Mouse (Mus musculus) intestine, embryonic 16.5 days (tissue): ENCODE data around the gene Cwc22. TPM values are rescaled to one million over a fixed set of nuclear protein-coding genes. Genes with fewer than 3 reads are reported as not detected.

ENCODE experiments used
- ATAC-seq: fragments of 200-750 bp; cut with Nextera tagmentation; 2 replicates; pipeline ENCODE4 v1.8.0; 2017; ENCODE audit warnings: moderate TSS enrichment, moderate library complexity
- H3K27ac ChIP-seq: fragments of 300-500 bp; sonication (generic); 2 replicates; pipeline ENCODE4 v1.5.1; 2014; ENCODE audit warnings: mild to moderate bottlenecking, low read length
- H3K27me3 ChIP-seq: fragments of 300-500 bp; sonication (generic); replicated peaks from 2 replicates; pipeline ENCODE4 v1.6.1; 2014; ENCODE audit warnings: low read length, control low read depth, mixed read lengths; ENCODE audit not compliant: control insufficient read depth, insufficient read depth
- H3K36me3 ChIP-seq: fragments of 300-500 bp; sonication (generic); 2 replicates; pipeline ENCODE4 v1.6.1; 2014; ENCODE audit warnings: low read length, control low read depth; ENCODE audit not compliant: control insufficient read depth, insufficient read depth
- H3K4me1 ChIP-seq: fragments of 300-500 bp; sonication (generic); 2 replicates; pipeline ENCODE4 v1.6.1; 2014; ENCODE audit warnings: low read length, control low read depth, mixed read lengths; ENCODE audit not compliant: control insufficient read depth, insufficient read depth
- H3K4me2 ChIP-seq: fragments of 300-500 bp; sonication (generic); 2 replicates; pipeline ENCODE4 v1.6.1; 2014; ENCODE audit warnings: low read depth, low read length, control low read depth
- H3K4me3 ChIP-seq: fragments of 300-500 bp; sonication (generic); 2 replicates; pipeline ENCODE4 v1.5.1; 2014; ENCODE audit warnings: mild to moderate bottlenecking, low read length
- H3K9ac ChIP-seq: fragments of 300-500 bp; sonication (generic); 2 replicates; pipeline ENCODE4 v1.6.1; 2014; ENCODE audit warnings: low read depth, low read length
- H3K9me3 ChIP-seq: fragments of 300-500 bp; sonication (generic); 2 replicates; pipeline ENCODE4 v1.6.1; 2016; ENCODE audit warnings: low read length, control low read depth; ENCODE audit not compliant: control insufficient read depth
- WGBS: fragments of 180-500 bp; shearing (Covaris S2); extraction: QIAGEN DNeasy Blood & Tissue Kit; methylation state at CpG from one replicate; pipeline ENCODE4 v1.1.7; 2014; 5-methylcytosine and 5-hydroxymethylcytosine counted together
- polyA plus RNA-seq: library from polyadenylated mRNA; unstranded; fragments of >200 nt; fragmentation: Nextera tagmentation; extraction: Ambion mirVana; gene quantifications from 2 replicates; pipeline ENCODE4 v1.2.1, GENCODE M21; 2015

Gene Cwc22
- polyA plus RNA-seq, 1 experiment from 2014 or later: 23.9 TPM

- Histone ChIP-seq H3K9ac (0 out of 2 replicates have a peak overlapping the region, but pooled peaks have one; percentile 23), H3K27ac (peak overlapping the region; percentile 8), H3K27me3 (no peaks in the 10 kb centered on the region), H3K4me3 (peak overlapping the region; percentile 23), H3K4me1 (no peaks in the 10 kb centered on the region), H3K9me3 (no peaks in the 10 kb centered on the region), H3K36me3 (no peaks in the 10 kb centered on the region), H3K4me2 (peak overlapping the region; percentile 32; the same call in 1 of the 2 replicates)
- ATAC-seq: peak; percentile 46
- 48% methylated on average over 15 of the region's 15 CpGs for WGBS
Measured at GRCm38 (mm10) chr2:77863522-77863921, 82.7 kb downstream of the Cwc22 start.

DNA sequence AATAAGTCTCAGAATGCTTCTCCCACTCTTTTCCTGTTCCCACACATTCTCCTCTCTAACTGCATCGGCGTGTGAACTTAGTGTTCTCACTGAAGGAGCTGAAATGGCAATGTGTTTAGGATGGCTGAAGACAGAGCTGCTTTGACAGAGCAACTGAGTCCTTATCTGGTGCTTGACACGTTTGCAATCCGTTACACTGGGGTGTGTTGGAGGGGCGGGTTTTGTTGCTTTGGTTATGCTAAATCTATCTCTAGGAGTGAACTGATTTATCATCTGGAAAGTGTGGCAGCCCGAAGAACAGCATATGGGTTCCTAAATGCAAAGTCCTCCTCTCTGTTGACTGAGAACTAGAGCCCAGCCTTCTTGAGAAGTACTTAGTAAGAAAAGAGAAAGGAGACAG, 104.7 kb downstream of the Cwc22 start:
- Histone ChIP-seq H3K36me3 (no peaks in the 10 kb centered on the region), H3K4me3 (no peak overlapping the region), H3K27ac (no peak overlapping the region), H3K9ac (no peak overlapping the region), H3K27me3 (no peaks in the 10 kb centered on the region), H3K4me2 (no peak overlapping the region), H3K9me3 (no peaks in the 10 kb centered on the region), H3K4me1 (no peaks in the 10 kb centered on the region)
- ATAC-seq: no peak
- WGBS: 45% methylated on average over 6 of the region's 6 CpGs

- no peaks in the 10 kb centered on the region for H3K27me3 ChIP-seq
- no peaks in the 10 kb centered on the region for H3K9me3 ChIP-seq
- H3K4me1 ChIP-seq: no peaks in the 10 kb centered on the region
- no peak overlapping the region for H3K4me2 ChIP-seq
- WGBS: 85% methylated on average over 17 of the region's 17 CpGs
- no peak overlapping the region for H3K27ac ChIP-seq
- ATAC-seq: no peak
- no peak overlapping the region for H3K4me3 ChIP-seq
- H3K9ac ChIP-seq: no peak overlapping the region
- no peaks in the 10 kb centered on the region for H3K36me3 ChIP-seq
Measured at GRCm38 (mm10) chr2:77839587-77839986, 106.6 kb downstream of the Cwc22 start.

- WGBS: 85% methylated on average over 1 of the region's 1 CpGs
- no peak overlapping the region for H3K27ac ChIP-seq
- H3K36me3 ChIP-seq: no peaks in the 10 kb centered on the region
- no peak overlapping the region for H3K4me3 ChIP-seq
- no peaks in the 10 kb centered on the region for H3K9me3 ChIP-seq
- ATAC-seq: no peak
- no peaks in the 10 kb centered on the region for H3K27me3 ChIP-seq
- no peaks in the 10 kb centered on the region for H3K4me1 ChIP-seq
- no peak overlapping the region for H3K9ac ChIP-seq
- H3K4me2 ChIP-seq: no peak overlapping the region
Measured at GRCm38 (mm10) chr2:77838688-77839087, 107.5 kb downstream of the Cwc22 start.

DNA sequence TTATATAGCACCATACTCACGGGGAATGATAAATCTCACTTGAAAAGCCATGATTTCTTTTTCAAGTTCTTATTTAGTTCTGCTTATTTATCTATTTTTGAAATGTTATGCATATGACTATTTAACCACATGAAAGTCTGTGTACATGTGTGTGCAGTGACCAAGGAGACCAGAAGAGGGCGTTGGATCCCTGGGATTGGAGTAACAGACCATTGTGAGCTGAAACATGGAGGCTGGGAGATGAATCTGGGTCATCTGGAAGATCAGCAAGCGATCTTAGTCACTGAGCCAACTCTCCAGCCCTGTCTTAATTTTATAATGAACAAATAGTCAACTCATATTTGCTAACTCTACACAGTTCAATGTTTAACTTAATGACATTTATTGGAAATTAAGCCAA, 110.4 kb downstream of the Cwc22 start:
- Histone ChIP-seq H3K27ac (no peak overlapping the region), H3K4me2 (no peak overlapping the region), H3K4me3 (no peak overlapping the region), H3K9me3 (no peaks in the 10 kb centered on the region), H3K36me3 (no peaks in the 10 kb centered on the region), H3K27me3 (no peaks in the 10 kb centered on the region), H3K9ac (no peak overlapping the region), H3K4me1 (no peaks in the 10 kb centered on the region)
- ATAC-seq: no peak
- 53% methylated on average over 3 of the region's 3 CpGs for WGBS

Other genes with a start within 250 kb of the Cwc22 start
- gene Zfp385b, start 126.7 kb downstream of the Cwc22 start, polyA plus RNA-seq: 6.8 and 7.5 TPM in 2 replicates